Comparison of ENCODE assay signal across 19 mouse cellular contexts in the genomic region with DNA sequence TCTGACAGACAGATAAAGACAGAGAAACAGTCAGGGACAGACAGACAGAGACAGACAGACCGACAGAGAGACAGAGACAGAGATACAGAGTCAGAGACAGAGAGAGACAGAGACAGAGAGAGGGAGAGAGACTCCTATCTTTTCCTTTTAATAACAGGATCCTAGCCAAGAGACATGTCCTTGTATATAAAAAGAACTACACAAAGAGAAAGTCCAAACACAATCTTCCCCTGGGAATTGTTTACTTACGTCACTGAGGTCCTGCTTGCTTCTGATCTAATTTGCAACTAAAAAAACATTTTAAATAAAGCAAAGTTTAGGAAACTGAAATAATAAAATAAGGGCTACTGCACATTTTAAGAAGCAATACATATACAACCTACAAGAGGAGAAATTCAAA.
A peak's percentile ranks its signal among the peaks of the same experiment; 100 is the strongest.
DNase-seq lines count a peak whose midpoint lies in the region; ATAC-seq and TF ChIP-seq lines count a peak whose summit lies in the region.
"Had no signal": no experiment of that assay in that cellular context is flagged by ENCODE, and none has a peak within 500 bp of the region (broad histone marks: within the 10 kb centered on the region; RNA-seq: fewer than 3 reads in every experiment).

No protein-coding gene starts in this region.

- H3K9me3 ChIP-seq in lung, embryonic 14.5 days (ENCODE audit: low read depth, low read length), result no peaks in the 10 kb centered on the region
- no peaks in the 10 kb centered on the region for H3K9me3 ChIP-seq in midbrain, embryonic 11.5 days (ENCODE audit: control insufficient read depth, low read length)
- no peaks in the 10 kb centered on the region for H3K9me3 ChIP-seq in midbrain, embryonic 15.5 days
- H3K9me3 ChIP-seq: embryonic facial prominence, embryonic 15.5 days; hindbrain, embryonic 15.5 days had no signal

- ATAC-seq in lung, embryonic 14.5 days (ENCODE audit: insufficient read depth), result no peak
- no peak for ATAC-seq in midbrain, embryonic 11.5 days (ENCODE audit: low FRiP score)
- no peak for ATAC-seq in midbrain, embryonic 15.5 days (replicated peaks)
- ATAC-seq: intestine, embryonic 16.5 days had no signal

- no peak for TF ChIP-seq EP300 in heart, adult 2 months (IDR thresholded peaks at IDR 0.05; ENCODE audit: insufficient read depth, low read depth, low read length)

- no peaks in the 10 kb centered on the region for H3K79me2 ChIP-seq in heart, adult 2 months (replicated peaks; ENCODE audit: control insufficient read depth, insufficient read depth, low read length)

- no peak for TF ChIP-seq CTCF in heart, adult 2 months (IDR thresholded peaks at IDR 0.05)
- TF ChIP-seq CTCF in lung, embryonic 14.5 days (IDR thresholded peaks at IDR 0.05; ENCODE audit: low read depth), result no peak
- TF ChIP-seq CTCF in kidney, adult 2 months (conservative IDR thresholded peaks at IDR 0.05; ENCODE audit: insufficient read depth, insufficient read length, low read depth, low read length), result no peak

- H3K4me1 ChIP-seq in heart, adult 2 months (ENCODE audit: control insufficient read depth, insufficient read depth, low read length), result peaks cover 1% of the 10 kb centered on the region
- peaks cover 5% of the 10 kb centered on the region for H3K4me1 ChIP-seq in lung, embryonic 14.5 days (ENCODE audit: insufficient read depth)
- no peaks in the 10 kb centered on the region for H3K4me1 ChIP-seq in midbrain, embryonic 11.5 days (ENCODE audit: control insufficient read depth, insufficient read depth, low read length)
- no peaks in the 10 kb centered on the region for H3K4me1 ChIP-seq in midbrain, embryonic 15.5 days
- no peaks in the 10 kb centered on the region for H3K4me1 ChIP-seq in kidney, adult 2 months (ENCODE audit: control insufficient read depth, insufficient read depth, low read length)
- H3K4me1 ChIP-seq: embryonic facial prominence, embryonic 15.5 days; hindbrain, embryonic 15.5 days had no signal

- 12% methylated on average over 2 of the region's 2 CpGs for WGBS in heart, adult 2 months
- WGBS in lung, embryonic 14.5 days, result 56% methylated on average over 2 of the region's 2 CpGs
- WGBS in midbrain, embryonic 11.5 days, result 74% methylated on average over 2 of the region's 2 CpGs
- 74% methylated on average over 2 of the region's 2 CpGs for WGBS in midbrain, embryonic 15.5 days
- 71% methylated on average over 2 of the region's 2 CpGs for WGBS in kidney, adult 2 months

- H3K27me3 ChIP-seq in heart, adult 2 months (ENCODE audit: control insufficient read depth, insufficient read depth, low read length), result no peaks in the 10 kb centered on the region
- no peaks in the 10 kb centered on the region for H3K27me3 ChIP-seq in lung, embryonic 14.5 days (ENCODE audit: insufficient read depth, low read length)
- no peaks in the 10 kb centered on the region for H3K27me3 ChIP-seq in midbrain, embryonic 11.5 days (ENCODE audit: control insufficient read depth, insufficient read depth, low read length)
- H3K27me3 ChIP-seq in midbrain, embryonic 15.5 days (replicated peaks), result no peaks in the 10 kb centered on the region
- H3K27me3 ChIP-seq in kidney, adult 2 months (replicated peaks; ENCODE audit: control insufficient read depth, insufficient read depth, low read length), result no peaks in the 10 kb centered on the region
- H3K27me3 ChIP-seq: embryonic facial prominence, embryonic 15.5 days; hindbrain, embryonic 15.5 days had no signal

- intact Hi-C loops in heart, adult 2 months (cut with DNase I), result no loop called here
- intact Hi-C loops in heart, postnatal 10 days (cut with DNase I), result no loop called here

- no peak for TF ChIP-seq POLR2A in heart, adult 2 months (IDR thresholded peaks at IDR 0.05; ENCODE audit: insufficient read depth, low read depth, low read length)
- no peak for TF ChIP-seq POLR2A in kidney, adult 2 months (IDR thresholded peaks at IDR 0.05; ENCODE audit: low read depth, low read length)

- H3K27ac ChIP-seq in heart, adult 2 months, result peak overlapping the region; percentile 50
- no peak overlapping the region for H3K27ac ChIP-seq in lung, embryonic 14.5 days (ENCODE audit: low read depth)
- H3K27ac ChIP-seq in midbrain, embryonic 11.5 days (ENCODE audit: low read depth, low read length), result no peak overlapping the region
- H3K27ac ChIP-seq in midbrain, embryonic 15.5 days, result no peak overlapping the region
- H3K27ac ChIP-seq in kidney, adult 2 months (ENCODE audit: insufficient read depth, low read depth, low read length), result no peak overlapping the region
- H3K27ac ChIP-seq: embryonic facial prominence, embryonic 15.5 days; gastrocnemius, adult 2 months; hindbrain, embryonic 15.5 days had no signal

- H3K36me3 ChIP-seq in heart, adult 2 months (ENCODE audit: control insufficient read depth, insufficient read depth, low read length), result peaks cover 7% of the 10 kb centered on the region
- no peaks in the 10 kb centered on the region for H3K36me3 ChIP-seq in lung, embryonic 14.5 days (ENCODE audit: insufficient read depth)
- H3K36me3 ChIP-seq in midbrain, embryonic 11.5 days (ENCODE audit: control insufficient read depth, insufficient read depth, low read length), result no peaks in the 10 kb centered on the region
- H3K36me3 ChIP-seq in midbrain, embryonic 15.5 days (replicated peaks), result no peaks in the 10 kb centered on the region
- H3K36me3 ChIP-seq in kidney, adult 2 months (ENCODE audit: control insufficient read depth, insufficient read depth, low read length), result no peaks in the 10 kb centered on the region
- H3K36me3 ChIP-seq: embryonic facial prominence, embryonic 15.5 days; hindbrain, embryonic 15.5 days had no signal

- peak overlapping the region; percentile 38; the same call in 1 of the 2 replicates for H3K9ac ChIP-seq in heart, adult 2 months (ENCODE audit: low read depth, low read length)
- H3K9ac ChIP-seq in lung, embryonic 14.5 days, result no peak overlapping the region
- no peak overlapping the region for H3K9ac ChIP-seq in midbrain, embryonic 11.5 days (ENCODE audit: low read length)
- H3K9ac ChIP-seq in midbrain, embryonic 15.5 days, result no peak overlapping the region
- H3K9ac ChIP-seq: embryonic facial prominence, embryonic 15.5 days; hindbrain, embryonic 15.5 days had no signal

- DNase-seq in heart, adult 2 months, result no peak
- no peak for DNase-seq in heart, postnatal 10 days
- peak; percentile 42 for DNase-seq in lung, embryonic 14.5 days
- no peak for DNase-seq in lung, postnatal 14 days
- peak; percentile 76 for DNase-seq in midbrain, embryonic 11.5 days (ENCODE audit: low spot score, missing footprints)
- no peak for DNase-seq in kidney, adult 2 months
- DNase-seq: adrenal gland, adult 2 months; adrenal gland, postnatal 25 days; cerebellum, adult 11 months; cerebellum, adult 8-10 months; cerebellum, postnatal 14 days; embryo, embryonic 11 days; gastrocnemius, adult 2 months; gastrocnemius, postnatal 36 days had no signal

- no peak overlapping the region for H3K4me3 ChIP-seq in heart, adult 2 months
- no peak overlapping the region for H3K4me3 ChIP-seq in lung, embryonic 14.5 days (ENCODE audit: low read depth, low read length)
- H3K4me3 ChIP-seq in midbrain, embryonic 11.5 days (ENCODE audit: low read depth, low read length), result no peak overlapping the region
- H3K4me3 ChIP-seq in midbrain, embryonic 15.5 days, result no peak overlapping the region
- no peak overlapping the region for H3K4me3 ChIP-seq in kidney, adult 2 months (ENCODE audit: insufficient read depth, low read depth, low read length)
- H3K4me3 ChIP-seq: embryonic facial prominence, embryonic 15.5 days; erythroblast, embryonic 14.5 days; gastrocnemius, adult 2 months; hindbrain, embryonic 15.5 days had no signal

- H3K4me2 ChIP-seq in lung, embryonic 14.5 days, result no peak overlapping the region
- H3K4me2 ChIP-seq in midbrain, embryonic 11.5 days, result no peak overlapping the region
- no peak overlapping the region for H3K4me2 ChIP-seq in midbrain, embryonic 15.5 days
- H3K4me2 ChIP-seq: embryonic facial prominence, embryonic 15.5 days; hindbrain, embryonic 15.5 days had no signal

Comparison
In these comparisons a context has a peak if more than half of its experiments do, and no peak if none do; other contexts are left out.
1. DNase-seq: peak in lung, embryonic 14.5 days (single experiment) and midbrain, embryonic 11.5 days (single experiment); none in heart, adult 2 months (0 of 2), heart, postnatal 10 days (0 of 2), lung, postnatal 14 days (single experiment) and kidney, adult 2 months (single experiment).